Mouse (Mus musculus) thymus, adult 2 months (tissue): ENCODE measurements at regions not wholly inside any gene's neighbourhood (a gene's known extent, or its start where the extent isn't known, plus 50 kb on each side); places are given as distances from the start of the nearest gene placed in this dataset.

ENCODE experiments used
- DNase-seq: peaks from one replicate; pipeline ENCODE4 v3.0.0; 2021
- H3K27ac ChIP-seq: fragments of 200-500 bp; 2 replicates; pipeline ENCODE4 v1.5.1; 2012; ENCODE audit warnings: low read length, control low read depth; ENCODE audit not compliant: control insufficient read depth, insufficient read depth
- H3K27me3 ChIP-seq: fragments of 200-500 bp; 2 replicates; pipeline ENCODE4 v1.6.1; 2012; ENCODE audit warnings: mild to moderate bottlenecking, low read length, moderate library complexity, mixed read lengths; ENCODE audit not compliant: control insufficient read depth, insufficient read depth
- H3K36me3 ChIP-seq: fragments of 200-500 bp; 2 replicates; pipeline ENCODE4 v1.6.1; 2012; ENCODE audit warnings: mild to moderate bottlenecking, low read length, moderate library complexity; ENCODE audit not compliant: control insufficient read depth, insufficient read depth
- H3K4me1 ChIP-seq: fragments of 200-500 bp; replicated peaks from 2 replicates; pipeline ENCODE4 v1.6.1; 2012; ENCODE audit warnings: low read length; ENCODE audit not compliant: control insufficient read depth, insufficient read depth
- H3K4me3 ChIP-seq: fragments of 200-500 bp; 2 replicates; pipeline ENCODE4 v1.5.1; 2012; ENCODE audit warnings: mild to moderate bottlenecking, low read length, control low read depth, moderate library complexity; ENCODE audit not compliant: control insufficient read depth, insufficient read depth
- CTCF ChIP-seq: fragments of 200-500 bp; IDR thresholded peaks from 2 replicates; pipeline ENCODE4 v1.5.1; 2012; ENCODE audit warnings: mild to moderate bottlenecking, control low read depth, low read length, moderate library complexity, borderline replicate concordance; ENCODE audit not compliant: control insufficient read depth, poor library complexity, insufficient read depth; ENCODE audit errors: extremely low read depth
- POLR2A ChIP-seq: fragments of 200-500 bp; IDR thresholded peaks from 2 replicates; pipeline ENCODE4 v1.6.1; 2012; ENCODE audit warnings: mild to moderate bottlenecking, low read length, control low read depth, moderate library complexity; ENCODE audit not compliant: control insufficient read depth, poor library complexity, insufficient read depth; ENCODE audit errors: extremely low read depth
- WGBS: fragments of 180-500 bp; shearing (Covaris S2); methylation state at CpG from one replicate; pipeline ENCODE4 v1.1.7; 2018; 5-methylcytosine and 5-hydroxymethylcytosine counted together

GRCm38 (mm10) chr8:112427721-112428389, 142.0 kb upstream of the Cntnap4 start:
- Histone ChIP-seq H3K36me3 (no peaks in the 10 kb centered on the region), H3K27me3 (no peaks in the 10 kb centered on the region), H3K4me1 (no peaks in the 10 kb centered on the region), H3K27ac (no peak overlapping the region), H3K4me3 (no peak overlapping the region)
- TF ChIP-seq CTCF = no peak
- TF ChIP-seq POLR2A = no peak
- 71% methylated on average over 19 of the region's 19 CpGs for WGBS
- DNase-seq = no peak

- DNase-seq = no peak
- no peak overlapping the region for H3K27ac ChIP-seq
- H3K4me1 ChIP-seq = no peaks in the 10 kb centered on the region
- WGBS = 85% methylated on average over 5 of the region's 5 CpGs
- no peaks in the 10 kb centered on the region for H3K27me3 ChIP-seq
- TF ChIP-seq CTCF (no peak), POLR2A (no peak)
- H3K4me3 ChIP-seq = no peak overlapping the region
- H3K36me3 ChIP-seq = no peaks in the 10 kb centered on the region
These were observed 157.9 kb upstream of the Cntnap4 start for GRCm38 (mm10) chr8:112411968-112412367.

GRCm38 (mm10) chr8:112411213-112411612, 158.6 kb upstream of the Cntnap4 start:
- WGBS = 31% methylated on average over 6 of the region's 6 CpGs
- TF ChIP-seq POLR2A (no peak), CTCF (0 out of 2 replicates have a peak, but pooled peaks have one; percentile 28)
- no peak overlapping the region for H3K4me3 ChIP-seq
- H3K36me3 ChIP-seq = no peaks in the 10 kb centered on the region
- no peaks in the 10 kb centered on the region for H3K4me1 ChIP-seq
- H3K27ac ChIP-seq = no peak overlapping the region
- no peak for DNase-seq
- no peaks in the 10 kb centered on the region for H3K27me3 ChIP-seq

- H3K4me3 ChIP-seq = no peak overlapping the region
- no peaks in the 10 kb centered on the region for H3K36me3 ChIP-seq
- TF ChIP-seq CTCF = no peak
- no peak for TF ChIP-seq POLR2A
- WGBS = 93% methylated on average over 9 of the region's 9 CpGs
- DNase-seq = no peak
- no peaks in the 10 kb centered on the region for H3K4me1 ChIP-seq
- no peaks in the 10 kb centered on the region for H3K27me3 ChIP-seq
- H3K27ac ChIP-seq = no peak overlapping the region
These were observed 161.6 kb upstream of the Cntnap4 start for GRCm38 (mm10) chr8:112408211-112408735.

GRCm38 (mm10) chr8:112404087-112404486, 165.8 kb upstream of the Cntnap4 start:
- 13% methylated on average over 2 of the region's 2 CpGs for WGBS

GRCm38 (mm10) chr8:112397438-112397837, 172.4 kb upstream of the Cntnap4 start:
- Histone ChIP-seq H3K4me1 (no peaks in the 10 kb centered on the region), H3K27me3 (no peaks in the 10 kb centered on the region), H3K27ac (no peak overlapping the region), H3K4me3 (no peak overlapping the region), H3K36me3 (no peaks in the 10 kb centered on the region)
- no peak for DNase-seq
- WGBS = 37% methylated on average over 2 of the region's 2 CpGs
- TF ChIP-seq CTCF (no peak), POLR2A (no peak)

More at GRCm38 (mm10) chr8:112404087-112404486, 165.8 kb upstream of the Cntnap4 start:
- Histone ChIP-seq H3K27me3 (no peaks in the 10 kb centered on the region), H3K4me3 (no peak overlapping the region), H3K4me1 (no peaks in the 10 kb centered on the region), H3K27ac (no peak overlapping the region), H3K36me3 (no peaks in the 10 kb centered on the region)
- no peak for TF ChIP-seq POLR2A
- TF ChIP-seq CTCF = no peak
- no peak for DNase-seq

GRCm38 (mm10) chr8:112390108-112390507, 179.7 kb upstream of the Cntnap4 start:
- Histone ChIP-seq H3K36me3 (no peaks in the 10 kb centered on the region), H3K27ac (no peak overlapping the region), H3K27me3 (no peaks in the 10 kb centered on the region), H3K4me3 (no peak overlapping the region), H3K4me1 (no peaks in the 10 kb centered on the region)
- TF ChIP-seq POLR2A (no peak), CTCF (no peak)
- 92% methylated on average over 4 of the region's 4 CpGs for WGBS
- no peak for DNase-seq
